Mouse (Mus musculus): Measurements from ENCODE around the gene Gm20715.
"Not testable (repeated sequence)": the region's sequence is repeated elsewhere in the genome, so short reads cannot be mapped to it uniquely, and the experiment has no call there.

Gm20715 gene

GRCm38 (mm10) chr7:6430342-6430741 is 20.3 kb downstream of the Gm20715 start:
- DNase-seq (ENCODE audit: low spot score), result no peak

- no peak for DNase-seq (ENCODE audit: low spot score)
These were observed 28.3 kb downstream of the Gm20715 start, which contains the start of gene Olfr1344 for GRCm38 (mm10) chr7:6438388-6438787. Olfr1344 (plus strand) TSS chr7:6438688.

GRCm38 (mm10) chr7:6441173-6441572 is 31.1 kb downstream of the Gm20715 start:
- no peak for DNase-seq (ENCODE audit: low spot score)

GRCm38 (mm10) chr7:6447771-6448170 is 37.7 kb downstream of the Gm20715 start:
- no peak for DNase-seq (ENCODE audit: low spot score)

- DNase-seq (ENCODE audit: low spot score), result no peak
These were observed 45.8 kb downstream of the Gm20715 start, which contains the start of gene Olfr1336 for GRCm38 (mm10) chr7:6455868-6456267. Olfr1336 (plus strand) TSS chr7:6456168.

GRCm38 (mm10) chr7:6456399-6456798 is 46.3 kb downstream of the Gm20715 start:
- DNase-seq (ENCODE audit: low spot score), result no peak

- DNase-seq (ENCODE audit: low spot score), result no peak
These were observed 56.9 kb downstream of the Gm20715 start, which contains the start of gene Olfr1346 for GRCm38 (mm10) chr7:6466951-6467350. Olfr1346 (plus strand) TSS chr7:6467101.

GRCm38 (mm10) chr7:6477633-6478032 is 67.6 kb downstream of the Gm20715 start:
- not testable (repeated sequence) for DNase-seq (ENCODE audit: low spot score)

- no peak for DNase-seq (ENCODE audit: low spot score)
These were observed 76.8 kb downstream of the Gm20715 start, which contains the start of gene Olfr5 for GRCm38 (mm10) chr7:6486841-6487240. Olfr5 (minus strand) TSS chr7:6486941.

All from layer of hippocampus, adult 9-10 months (tissue).